In genomic region chr5:17574413-17575182, GRCm38 (mm10) we compare ENCODE assay signal across 8 mouse cellular contexts. TPM values are rescaled to one million over a fixed set of nuclear protein-coding genes. Genes with fewer than 3 reads are reported as not detected.
A peak's percentile ranks its signal among the peaks of the same experiment; 100 is the strongest.
DNase-seq lines count a peak whose midpoint lies in the region; ATAC-seq and TF ChIP-seq lines count a peak whose summit lies in the region.

No protein-coding gene starts in this region.

- no peaks in the 10 kb centered on the region for H3K9me3 ChIP-seq in embryonic facial prominence, embryonic 13.5 days
- H3K9me3 ChIP-seq in intestine, postnatal 0 days (ENCODE audit: control insufficient read depth): no peaks in the 10 kb centered on the region
- no peaks in the 10 kb centered on the region for H3K9me3 ChIP-seq in limb, embryonic 14.5 days (ENCODE audit: control insufficient read depth, low read length)
- H3K9me3 ChIP-seq in midbrain, embryonic 13.5 days: no peaks in the 10 kb centered on the region
- no peaks in the 10 kb centered on the region for H3K9me3 ChIP-seq in stomach, embryonic 16.5 days (replicated peaks; ENCODE audit: control insufficient read depth, low read length)

- peak; percentile 95 for ATAC-seq in embryonic facial prominence, embryonic 13.5 days (ENCODE audit: insufficient number of reproducible peaks, insufficient read depth, low FRiP score, low TSS enrichment, low read depth)
- ATAC-seq in intestine, postnatal 0 days: peak; percentile 94
- peak; percentile 93 for ATAC-seq in limb, embryonic 14.5 days (ENCODE audit: low FRiP score, low read depth)
- peak; percentile 98 for ATAC-seq in midbrain, embryonic 13.5 days
- peak; percentile 91 for ATAC-seq in stomach, embryonic 16.5 days (ENCODE audit: insufficient read depth, low FRiP score)

- peak overlapping the region; percentile 66 for H3K4me3 ChIP-seq in embryonic facial prominence, embryonic 13.5 days
- peak overlapping the region; percentile 61 for H3K4me3 ChIP-seq in intestine, postnatal 0 days (ENCODE audit: low read depth, low read length)
- peak overlapping the region; percentile 53 for H3K4me3 ChIP-seq in limb, embryonic 14.5 days (replicated peaks; ENCODE audit: low read length)
- peak overlapping the region; percentile 58 for H3K4me3 ChIP-seq in midbrain, embryonic 13.5 days (replicated peaks)
- H3K4me3 ChIP-seq in stomach, embryonic 16.5 days (replicated peaks; ENCODE audit: low read length): peak overlapping the region; percentile 71

- TF ChIP-seq CTCF in intestine, postnatal 0 days (IDR thresholded peaks at IDR 0.05; ENCODE audit: low read depth): peak; percentile 44

- no peaks in the 10 kb centered on the region for H3K4me1 ChIP-seq in embryonic facial prominence, embryonic 13.5 days
- no peaks in the 10 kb centered on the region for H3K4me1 ChIP-seq in intestine, postnatal 0 days (replicated peaks; ENCODE audit: control insufficient read depth, insufficient read depth, low read length)
- H3K4me1 ChIP-seq in limb, embryonic 14.5 days (ENCODE audit: control insufficient read depth, insufficient read depth, low read length): 0 out of 2 replicates have a peak, but pooled peaks cover 3% of the 10 kb centered on the region
- peaks cover 8% of the 10 kb centered on the region; the same call in 1 of the 2 replicates for H3K4me1 ChIP-seq in midbrain, embryonic 13.5 days (replicated peaks)
- H3K4me1 ChIP-seq in stomach, embryonic 16.5 days (ENCODE audit: control insufficient read depth, insufficient read depth, low read length): peaks cover 2% of the 10 kb centered on the region; the same call in 1 of the 2 replicates

- H3K4me2 ChIP-seq in embryonic facial prominence, embryonic 13.5 days: peak overlapping the region; percentile 82
- peak overlapping the region; percentile 77 for H3K4me2 ChIP-seq in intestine, postnatal 0 days (replicated peaks; ENCODE audit: low read depth)
- H3K4me2 ChIP-seq in limb, embryonic 14.5 days (replicated peaks; ENCODE audit: low read depth, low read length, severe bottlenecking): peak overlapping the region; percentile 53
- peak overlapping the region; percentile 73 for H3K4me2 ChIP-seq in midbrain, embryonic 13.5 days (replicated peaks)
- H3K4me2 ChIP-seq in stomach, embryonic 16.5 days (ENCODE audit: low read depth, low read length): peak overlapping the region; percentile 57

- peak; percentile 2 for DNase-seq in cerebellum, adult 11-12 months
- no peak for DNase-seq in cerebellum, adult 9-11 months
- DNase-seq in heart, adult 11 months: peak; percentile 98
- peak; percentile 76 for DNase-seq in limb, embryonic 14.5 days (ENCODE audit: low spot score)

- TF ChIP-seq POLR2A in limb, embryonic 14.5 days (IDR thresholded peaks at IDR 0.05; ENCODE audit: borderline replicate concordance, extremely low read depth, insufficient read depth, insufficient read length): no peak

- H3K36me3 ChIP-seq in embryonic facial prominence, embryonic 13.5 days: no peaks in the 10 kb centered on the region
- H3K36me3 ChIP-seq in intestine, postnatal 0 days (ENCODE audit: control insufficient read depth, insufficient read depth): no peaks in the 10 kb centered on the region
- H3K36me3 ChIP-seq in limb, embryonic 14.5 days (ENCODE audit: control insufficient read depth, insufficient read depth, low read length): no peaks in the 10 kb centered on the region; the same call in 1 of the 2 replicates
- no peaks in the 10 kb centered on the region for H3K36me3 ChIP-seq in midbrain, embryonic 13.5 days
- H3K36me3 ChIP-seq in stomach, embryonic 16.5 days (ENCODE audit: control insufficient read depth, insufficient read depth, low read length): no peaks in the 10 kb centered on the region

- under 1% methylated on average over 58 of the region's 59 CpGs for WGBS in embryonic facial prominence, embryonic 13.5 days
- 1% methylated on average over 58 of the region's 59 CpGs for WGBS in intestine, postnatal 0 days
- WGBS in limb, embryonic 14.5 days: under 1% methylated on average over 40 of the region's 59 CpGs
- WGBS in midbrain, embryonic 13.5 days: under 1% methylated on average over 59 of the region's 59 CpGs
- under 1% methylated on average over 59 of the region's 59 CpGs for WGBS in stomach, embryonic 16.5 days

- H3K27ac ChIP-seq in embryonic facial prominence, embryonic 13.5 days: peak overlapping the region; percentile 77
- peak overlapping the region; percentile 63 for H3K27ac ChIP-seq in intestine, postnatal 0 days (ENCODE audit: low read depth, low read length)
- H3K27ac ChIP-seq in limb, embryonic 14.5 days (replicated peaks; ENCODE audit: low read depth, low read length): peak overlapping the region; percentile 89
- H3K27ac ChIP-seq in midbrain, embryonic 13.5 days: peak overlapping the region; percentile 58
- peak overlapping the region; percentile 91 for H3K27ac ChIP-seq in stomach, embryonic 16.5 days (ENCODE audit: low read length)

- peak overlapping the region; percentile 75 for H3K9ac ChIP-seq in embryonic facial prominence, embryonic 13.5 days
- peak overlapping the region; percentile 63 for H3K9ac ChIP-seq in intestine, postnatal 0 days (ENCODE audit: low read depth, low read length)
- H3K9ac ChIP-seq in limb, embryonic 14.5 days (ENCODE audit: low read depth, low read length, severe bottlenecking): peak overlapping the region; percentile 70
- peak overlapping the region; percentile 66 for H3K9ac ChIP-seq in midbrain, embryonic 13.5 days (replicated peaks)
- H3K9ac ChIP-seq in stomach, embryonic 16.5 days (ENCODE audit: low read length): peak overlapping the region; percentile 77

- H3K27me3 ChIP-seq in embryonic facial prominence, embryonic 13.5 days: peaks cover 11% of the 10 kb centered on the region; the same call in 1 of the 2 replicates
- no peaks in the 10 kb centered on the region for H3K27me3 ChIP-seq in intestine, postnatal 0 days (replicated peaks; ENCODE audit: control insufficient read depth, insufficient read depth, low read length)
- H3K27me3 ChIP-seq in limb, embryonic 14.5 days (ENCODE audit: control insufficient read depth, insufficient read depth, low read length): no peaks in the 10 kb centered on the region
- no peaks in the 10 kb centered on the region for H3K27me3 ChIP-seq in midbrain, embryonic 13.5 days
- H3K27me3 ChIP-seq in stomach, embryonic 16.5 days (ENCODE audit: control insufficient read depth, insufficient read depth, low read length): no peaks in the 10 kb centered on the region

RNA-seq across cellular contexts. Expression of gene Sema3c, which starts 0.5 kb away (rescaled TPM):
- 22.1 and 28.7 TPM in 2 replicates for polyA plus RNA-seq in embryonic facial prominence, embryonic 13.5 days (2015; fragmentation: Nextera tagmentation; extraction: Ambion mirVana)
- 9.6 and 11.7 TPM in 2 replicates for polyA plus RNA-seq in intestine, postnatal 0 days (2015; fragmentation: Nextera tagmentation; extraction: Ambion mirVana)
- 28.3 and 29.5 TPM in 2 replicates for polyA plus RNA-seq in limb, embryonic 14.5 days (2012; rRNA removed)
- 71.5 and 73.6 TPM in 2 replicates for polyA plus RNA-seq in limb, embryonic 14.5 days (2014; fragmentation: Nextera tagmentation; extraction: Ambion mirVana)
- 9.2 and 9.4 TPM in 2 replicates for polyA plus RNA-seq in midbrain, embryonic 13.5 days (2015; fragmentation: Nextera tagmentation; extraction: Ambion mirVana)
- 70.3 and 75.0 TPM in 2 replicates for polyA plus RNA-seq in stomach, embryonic 16.5 days (2015; fragmentation: Nextera tagmentation; extraction: Ambion mirVana)
